Mouse (Mus musculus) neural tube, embryonic 12.5 days (tissue): ENCODE results near the gene Ank3. TPM values are rescaled to one million over a fixed set of nuclear protein-coding genes. Genes with fewer than 3 reads are reported as not detected.

Experiments
- ATAC-seq: fragments of 200-750 bp; cut with Nextera tagmentation; 2 replicates; pipeline ENCODE4 v1.8.0; 2017; ENCODE audit warnings: low read depth, mild to moderate bottlenecking, moderate TSS enrichment, moderate library complexity; ENCODE audit not compliant: low FRiP score
- H3K27ac ChIP-seq: fragments of 300-500 bp; sonication (generic); 2 replicates; pipeline ENCODE4 v1.5.1; 2016
- H3K27me3 ChIP-seq: fragments of 300-500 bp; sonication (generic); replicated peaks from 2 replicates; pipeline ENCODE4 v1.6.1; 2016; ENCODE audit warnings: mild to moderate bottlenecking
- H3K36me3 ChIP-seq: fragments of 300-500 bp; sonication (generic); 2 replicates; pipeline ENCODE4 v1.6.1; 2016; ENCODE audit warnings: mild to moderate bottlenecking
- H3K4me1 ChIP-seq: fragments of 300-500 bp; sonication (generic); 2 replicates; pipeline ENCODE4 v1.6.1; 2016
- H3K4me2 ChIP-seq: fragments of 300-500 bp; sonication (generic); replicated peaks from 2 replicates; pipeline ENCODE4 v1.6.1; 2016; ENCODE audit warnings: mild to moderate bottlenecking
- H3K4me3 ChIP-seq: fragments of 300-500 bp; sonication (generic); 2 replicates; pipeline ENCODE4 v1.5.1; 2016
- H3K9ac ChIP-seq: fragments of 300-500 bp; sonication (generic); 2 replicates; pipeline ENCODE4 v1.6.1; 2016; ENCODE audit warnings: mild to moderate bottlenecking
- H3K9me3 ChIP-seq: fragments of 300-500 bp; sonication (generic); 2 replicates; pipeline ENCODE4 v1.6.1; 2016; ENCODE audit warnings: mild to moderate bottlenecking
- WGBS: fragments of 180-500 bp; shearing (Covaris S2); methylation state at CpG from one replicate; pipeline ENCODE4 v1.1.7; 2016; 5-methylcytosine and 5-hydroxymethylcytosine counted together
- polyA plus RNA-seq: library from polyadenylated mRNA; unstranded; fragments of >200 nt; fragmentation: Nextera tagmentation; extraction: Ambion mirVana; gene quantifications from 2 replicates; pipeline ENCODE4 v1.2.1, GENCODE M21; 2016

Ank3 gene
- polyA plus RNA-seq, 1 experiment from 2014 or later, result 95.5 TPM

- H3K27me3 ChIP-seq, result no peaks in the 10 kb centered on the region
- WGBS, result 93% methylated on average over 11 of the region's 11 CpGs
- no peak overlapping the region for H3K4me2 ChIP-seq
- no peaks in the 10 kb centered on the region for H3K9me3 ChIP-seq
- H3K9ac ChIP-seq, result no peak overlapping the region
- H3K4me3 ChIP-seq, result no peak overlapping the region
- H3K36me3 ChIP-seq, result peaks cover 9% of the 10 kb centered on the region; the same call in 1 of the 2 replicates
- H3K4me1 ChIP-seq, result peaks cover 5% of the 10 kb centered on the region; the same call in 1 of the 2 replicates
- ATAC-seq, result no peak
- H3K27ac ChIP-seq, result no peak overlapping the region
Observed at GRCm38 (mm10) chr10:69950236-69950918, 551.8 kb downstream of the Ank3 start.

- Histone ChIP-seq H3K4me1 (peaks cover 2% of the 10 kb centered on the region; the same call in 1 of the 2 replicates), H3K27me3 (no peaks in the 10 kb centered on the region), H3K36me3 (peaks cover 13% of the 10 kb centered on the region; the same call in 1 of the 2 replicates), H3K4me3 (no peak overlapping the region), H3K9me3 (no peaks in the 10 kb centered on the region), H3K27ac (no peak overlapping the region), H3K4me2 (no peak overlapping the region), H3K9ac (no peak overlapping the region)
- 85% methylated on average over 9 of the region's 9 CpGs for WGBS
- no peak for ATAC-seq
Observed at GRCm38 (mm10) chr10:69950919-69951236, 552.3 kb downstream of the Ank3 start.

- Histone ChIP-seq H3K36me3 (peaks cover 18% of the 10 kb centered on the region; the same call in 1 of the 2 replicates), H3K4me3 (no peak overlapping the region), H3K9ac (no peak overlapping the region), H3K27me3 (no peaks in the 10 kb centered on the region), H3K4me2 (no peak overlapping the region), H3K9me3 (no peaks in the 10 kb centered on the region), H3K27ac (no peak overlapping the region), H3K4me1 (no peaks in the 10 kb centered on the region)
- WGBS, result 88% methylated on average over 4 of the region's 4 CpGs
- ATAC-seq, result no peak
Observed at GRCm38 (mm10) chr10:69951426-69951825, 552.9 kb downstream of the Ank3 start.

- Histone ChIP-seq H3K4me3 (no peak overlapping the region), H3K4me2 (no peak overlapping the region), H3K9me3 (no peaks in the 10 kb centered on the region), H3K36me3 (peaks cover 22% of the 10 kb centered on the region; the same call in 1 of the 2 replicates), H3K9ac (no peak overlapping the region), H3K4me1 (no peaks in the 10 kb centered on the region), H3K27ac (no peak overlapping the region), H3K27me3 (no peaks in the 10 kb centered on the region)
- 86% methylated on average over 1 of the region's 1 CpGs for WGBS
- no peak for ATAC-seq
Observed at GRCm38 (mm10) chr10:69952316-69952715, 553.7 kb downstream of the Ank3 start.

- no peak overlapping the region for H3K27ac ChIP-seq
- H3K36me3 ChIP-seq, result peaks cover 29% of the 10 kb centered on the region; the same call in 1 of the 2 replicates
- no peak overlapping the region for H3K4me3 ChIP-seq
- H3K4me1 ChIP-seq, result no peaks in the 10 kb centered on the region
- H3K4me2 ChIP-seq, result no peak overlapping the region
- H3K9ac ChIP-seq, result no peak overlapping the region
- H3K9me3 ChIP-seq, result no peaks in the 10 kb centered on the region
- no peaks in the 10 kb centered on the region for H3K27me3 ChIP-seq
- WGBS, result 91% methylated on average over 9 of the region's 9 CpGs
- ATAC-seq, result no peak
Observed at GRCm38 (mm10) chr10:69954657-69955267, 556.2 kb downstream of the Ank3 start.

GRCm38 (mm10) chr10:69962226-69962625, 563.7 kb downstream of the Ank3 start:
- Histone ChIP-seq H3K27ac (no peak overlapping the region), H3K9ac (no peak overlapping the region), H3K36me3 (peaks cover 21% of the 10 kb centered on the region), H3K9me3 (no peaks in the 10 kb centered on the region), H3K4me1 (no peaks in the 10 kb centered on the region), H3K4me2 (no peak overlapping the region), H3K27me3 (no peaks in the 10 kb centered on the region), H3K4me3 (no peak overlapping the region)
- ATAC-seq, result no peak
- 95% methylated on average over 7 of the region's 7 CpGs for WGBS

GRCm38 (mm10) chr10:69962976-69963375, 564.4 kb downstream of the Ank3 start:
- 83% methylated on average over 7 of the region's 7 CpGs for WGBS
- no peaks in the 10 kb centered on the region for H3K4me1 ChIP-seq

GRCm38 (mm10) chr10:69964611-69965010, 566.0 kb downstream of the Ank3 start:
- Histone ChIP-seq H3K4me1 (no peaks in the 10 kb centered on the region), H3K4me3 (no peak overlapping the region), H3K36me3 (peaks cover 18% of the 10 kb centered on the region), H3K9ac (no peak overlapping the region), H3K4me2 (no peak overlapping the region), H3K9me3 (no peaks in the 10 kb centered on the region), H3K27ac (no peak overlapping the region), H3K27me3 (no peaks in the 10 kb centered on the region)
- WGBS, result 10% methylated on average over 5 of the region's 5 CpGs
- no peak for ATAC-seq

More at GRCm38 (mm10) chr10:69962976-69963375, 564.4 kb downstream of the Ank3 start:
- Histone ChIP-seq H3K36me3 (peaks cover 21% of the 10 kb centered on the region), H3K27me3 (no peaks in the 10 kb centered on the region), H3K9ac (no peak overlapping the region), H3K4me2 (no peak overlapping the region), H3K27ac (no peak overlapping the region), H3K9me3 (no peaks in the 10 kb centered on the region), H3K4me3 (no peak overlapping the region)
- ATAC-seq, result no peak

GRCm38 (mm10) chr10:69965085-69965484, 566.5 kb downstream of the Ank3 start:
- Histone ChIP-seq H3K4me3 (no peak overlapping the region), H3K4me1 (no peaks in the 10 kb centered on the region), H3K36me3 (peaks cover 14% of the 10 kb centered on the region), H3K4me2 (no peak overlapping the region), H3K9me3 (no peaks in the 10 kb centered on the region), H3K27me3 (no peaks in the 10 kb centered on the region), H3K9ac (no peak overlapping the region), H3K27ac (no peak overlapping the region)
- WGBS, result 87% methylated on average over 6 of the region's 6 CpGs
- ATAC-seq, result no peak

GRCm38 (mm10) chr10:69967994-69968393, 569.4 kb downstream of the Ank3 start:
- no peaks in the 10 kb centered on the region for H3K9me3 ChIP-seq
- WGBS, result 94% methylated on average over 3 of the region's 4 CpGs
- H3K27ac ChIP-seq, result no peak overlapping the region
- no peak overlapping the region for H3K4me2 ChIP-seq
- no peak overlapping the region for H3K4me3 ChIP-seq
- H3K9ac ChIP-seq, result no peak overlapping the region
- H3K36me3 ChIP-seq, result peaks cover 5% of the 10 kb centered on the region; the same call in 1 of the 2 replicates
- H3K27me3 ChIP-seq, result no peaks in the 10 kb centered on the region
- ATAC-seq, result no peak
- no peaks in the 10 kb centered on the region for H3K4me1 ChIP-seq

- Histone ChIP-seq H3K4me3 (no peak overlapping the region), H3K4me2 (no peak overlapping the region), H3K27me3 (no peaks in the 10 kb centered on the region), H3K4me1 (no peaks in the 10 kb centered on the region), H3K27ac (no peak overlapping the region), H3K9ac (no peak overlapping the region), H3K36me3 (peaks cover 66% of the 10 kb centered on the region), H3K9me3 (no peaks in the 10 kb centered on the region)
- no peak for ATAC-seq
- 94% methylated on average over 2 of the region's 2 CpGs for WGBS
Observed at GRCm38 (mm10) chr10:69979636-69980035, 581.1 kb downstream of the Ank3 start.

GRCm38 (mm10) chr10:69981386-69982097, 583.0 kb downstream of the Ank3 start:
- 86% methylated on average over 21 of the region's 21 CpGs for WGBS
- Histone ChIP-seq H3K27me3 (no peaks in the 10 kb centered on the region), H3K4me2 (no peak overlapping the region), H3K27ac (no peak overlapping the region), H3K9me3 (no peaks in the 10 kb centered on the region), H3K36me3 (peaks cover 55% of the 10 kb centered on the region), H3K4me1 (no peaks in the 10 kb centered on the region), H3K4me3 (no peak overlapping the region), H3K9ac (no peak overlapping the region)
- ATAC-seq, result no peak
